Mouse (Mus musculus): ENCODE measurements at regions not wholly inside any gene's neighbourhood (a gene's known extent, or its start where the extent isn't known, plus 50 kb on each side); places are given as distances from the start of the nearest gene placed in this dataset.

DNA sequence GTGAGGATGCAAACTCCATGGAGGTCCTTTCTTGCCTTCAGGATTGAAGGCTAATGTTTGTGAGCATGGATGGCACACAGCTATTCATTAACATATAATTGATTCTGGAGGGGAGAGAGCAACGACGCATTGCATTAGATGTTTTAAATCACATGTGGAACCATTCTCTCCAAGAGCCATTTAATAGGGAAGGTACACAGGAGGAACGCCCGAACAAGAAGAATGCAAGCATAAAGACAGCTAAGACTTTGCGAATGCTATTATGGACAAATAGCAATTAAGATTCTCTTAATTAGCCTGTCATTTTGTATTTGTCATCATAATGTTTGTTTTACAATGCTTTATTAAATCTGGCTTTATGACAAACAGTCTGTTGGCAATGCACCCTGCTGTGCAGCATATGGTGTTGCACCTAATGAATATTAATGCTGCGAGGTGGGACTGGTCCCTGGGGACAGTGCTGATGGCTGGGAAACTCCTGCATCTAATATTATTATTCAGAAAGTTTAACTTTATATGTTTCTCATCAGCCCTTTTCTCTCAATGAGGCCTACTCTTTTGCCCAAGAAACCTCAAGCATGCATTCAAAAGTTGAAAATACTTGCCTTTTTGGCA is 497.5 kb downstream of the Pros1 start:
- DNase-seq, result no peak

GRCm38 (mm10) chr16:63369868-63370267 is 494.1 kb downstream of the Epha3 start:
- no peak for DNase-seq

- DNase-seq, result no peak
These were observed 492.7 kb downstream of the Epha3 start for GRCm38 (mm10) chr16:63371275-63371674.

DNA sequence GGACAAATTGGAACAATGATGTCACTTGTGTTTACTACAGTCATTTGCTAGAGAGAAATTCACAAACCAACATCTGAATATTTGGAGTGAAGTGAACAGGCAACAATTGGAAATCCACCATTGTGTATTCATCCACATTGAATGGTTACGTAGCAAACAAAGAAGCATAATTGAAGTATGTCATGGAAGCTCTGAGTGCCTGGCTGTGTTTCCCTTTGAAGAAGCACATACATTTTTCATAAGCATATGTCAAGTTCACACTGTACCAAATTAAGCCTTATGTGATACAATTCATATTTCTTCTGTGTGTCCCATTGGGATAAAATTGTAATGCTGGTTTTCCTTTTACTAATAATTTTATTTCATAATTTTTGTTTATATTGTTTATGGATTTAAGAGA is 459.0 kb downstream of the Epha3 start:
- no peak for DNase-seq

- DNase-seq, result no peak
These were observed 451.3 kb downstream of the Epha3 start for GRCm38 (mm10) chr16:63412656-63413055.

DNA sequence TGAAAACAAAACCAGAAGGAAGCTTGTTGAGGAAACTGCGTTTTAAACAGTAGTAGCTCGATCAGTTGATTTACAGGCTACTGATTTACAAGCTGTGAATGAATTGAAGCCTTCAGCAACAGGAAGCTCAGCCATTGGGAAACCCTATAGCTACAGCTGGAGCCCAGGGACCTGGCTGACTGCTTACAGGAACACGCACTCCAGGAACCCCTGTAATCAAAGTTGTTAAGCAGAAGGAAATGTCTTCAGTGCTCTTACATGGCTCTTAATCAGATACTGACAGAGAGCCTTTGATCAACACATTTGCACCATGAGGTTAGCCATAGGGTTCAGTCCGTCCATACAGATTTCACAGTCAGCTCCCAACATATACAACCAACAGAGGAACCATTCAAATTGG is 411.7 kb downstream of the Epha3 start:
- no peak for DNase-seq

GRCm38 (mm10) chr16:63466615-63467014 is 397.4 kb downstream of the Epha3 start:
- no peak for DNase-seq

- DNase-seq, result no peak
These were observed 395.1 kb downstream of the Epha3 start for GRCm38 (mm10) chr16:63468851-63469250.

All from gastrocnemius, postnatal 25 days (tissue).